Mouse (Mus musculus) monocyte, adult 2 months (primary cell): ENCODE measurements around the gene Hsf4.
"Not testable (repeated sequence)": the region's sequence is repeated elsewhere in the genome, so short reads cannot be mapped to it uniquely, and the experiment has no call there.

Experiments
- DNase-seq, 2 experiments: peaks; one replicate each; pipeline ENCODE4 v3.0.0; 2022; ENCODE audit warnings: low spot score in 2 of 2, low read depth in 1 of 2

Gene Hsf4

DNA sequence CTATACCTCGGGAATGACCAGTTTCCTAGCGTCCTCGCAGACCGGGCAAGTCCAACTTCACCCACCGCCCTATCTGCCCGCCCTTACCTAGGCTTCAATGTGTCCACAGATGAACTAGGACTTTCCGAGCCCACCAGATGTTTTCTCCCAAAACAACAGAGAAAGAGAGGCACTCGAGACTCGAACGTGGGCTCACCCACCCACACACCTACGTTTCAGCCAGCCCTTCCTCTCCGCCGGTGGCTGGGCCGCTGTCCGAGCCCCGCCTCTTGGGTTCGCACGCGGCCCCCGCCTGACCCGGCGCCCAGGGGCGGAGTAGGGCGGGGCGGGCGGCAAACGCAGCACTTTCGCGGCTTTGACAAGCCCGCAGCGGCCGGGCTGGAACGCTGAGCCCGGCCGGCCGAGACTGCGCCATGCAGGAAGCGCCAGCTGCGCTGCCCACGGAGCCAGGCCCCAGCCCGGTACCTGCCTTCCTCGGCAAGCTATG is at the start of gene Hsf4:
Hsf4 (plus strand) TSS at position 341 of the 487 bp plus-strand sequence.
- no peak for DNase-seq

DNA sequence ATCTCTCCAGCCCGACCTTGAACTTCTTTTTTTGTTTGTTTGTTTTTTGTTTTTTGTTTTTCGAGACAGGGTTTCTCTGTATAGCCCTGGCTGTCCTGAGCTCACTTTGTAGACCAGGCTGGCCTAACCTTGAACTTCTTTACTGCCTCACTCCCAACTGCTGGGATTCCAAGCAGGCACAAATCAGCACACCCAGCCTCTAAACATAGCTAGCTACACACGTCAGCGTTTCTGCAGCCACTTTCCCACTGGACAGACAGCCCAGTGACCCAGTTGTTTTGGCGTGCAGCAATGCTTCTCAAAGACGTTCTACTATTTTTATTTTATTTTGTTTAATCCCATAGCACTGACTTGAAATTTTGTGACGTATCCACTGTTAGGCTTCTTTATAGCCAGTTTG is 45.8 kb upstream of the Hsf4 start:
- no peak for DNase-seq

DNA sequence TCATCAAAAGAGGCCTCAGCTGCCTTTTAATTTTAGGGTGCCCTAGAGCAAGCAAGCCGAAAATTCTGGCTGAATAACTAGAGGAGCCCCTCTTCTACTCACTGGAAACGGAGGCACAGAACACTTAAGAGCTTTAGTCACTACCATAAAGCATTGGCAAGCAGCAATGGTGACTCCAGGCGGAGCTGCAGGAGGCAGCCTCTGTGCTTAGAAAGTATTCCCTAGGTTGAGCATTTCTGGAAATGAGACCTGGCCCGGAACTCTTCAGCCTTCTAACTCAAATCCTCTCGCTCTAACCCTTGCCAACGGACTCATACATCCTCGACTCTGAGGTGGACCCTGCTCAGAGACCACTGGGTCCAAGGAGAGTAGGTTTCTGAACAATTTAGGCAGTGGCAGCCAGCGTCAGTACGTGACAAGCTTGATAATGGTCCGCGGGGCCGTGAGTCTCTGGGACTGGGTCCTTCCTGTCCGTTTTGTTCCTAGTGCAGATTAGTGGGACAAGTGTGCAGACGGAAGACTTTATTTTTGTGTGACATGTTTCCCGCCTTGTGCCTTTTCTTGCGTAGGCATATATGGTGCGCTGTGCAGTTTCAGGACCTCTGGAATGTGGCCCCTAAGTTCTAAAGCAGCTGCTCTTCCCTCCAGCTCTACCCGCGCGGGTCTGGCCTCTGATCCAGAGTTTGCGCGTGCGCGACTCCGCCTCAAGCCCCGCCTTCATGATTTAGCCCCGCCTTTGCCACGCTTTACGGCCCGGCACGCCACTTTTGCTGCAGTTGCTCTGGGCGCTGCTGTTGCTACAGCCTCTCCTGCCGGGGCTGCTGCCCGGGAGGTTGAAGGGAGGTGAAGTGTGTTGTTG is 45.0 kb upstream of the Hsf4 start, which contains the start of gene D230025D16Rik:
D230025D16Rik (plus strand) TSS at position 733 of the 859 bp plus-strand sequence.
- DNase-seq, result peak; percentile 79 to 91

DNA sequence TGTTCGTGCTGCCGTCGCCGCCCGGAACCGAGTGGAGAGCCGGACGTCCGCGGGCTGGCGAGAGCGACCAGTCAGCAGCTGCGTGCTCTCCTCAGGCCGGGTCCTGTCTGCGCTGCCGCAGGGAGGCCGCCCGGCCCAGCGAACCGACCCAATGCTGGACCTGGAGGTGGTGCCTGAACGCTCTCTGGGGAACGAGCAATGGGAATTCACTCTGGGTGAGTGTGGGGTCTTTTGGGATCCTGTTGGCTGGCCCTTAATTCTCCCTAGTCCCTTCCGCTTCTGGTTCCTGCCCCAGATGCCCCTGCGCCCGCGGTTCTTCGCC is 44.4 kb upstream of the Hsf4 start:
- DNase-seq, result no peak

DNA sequence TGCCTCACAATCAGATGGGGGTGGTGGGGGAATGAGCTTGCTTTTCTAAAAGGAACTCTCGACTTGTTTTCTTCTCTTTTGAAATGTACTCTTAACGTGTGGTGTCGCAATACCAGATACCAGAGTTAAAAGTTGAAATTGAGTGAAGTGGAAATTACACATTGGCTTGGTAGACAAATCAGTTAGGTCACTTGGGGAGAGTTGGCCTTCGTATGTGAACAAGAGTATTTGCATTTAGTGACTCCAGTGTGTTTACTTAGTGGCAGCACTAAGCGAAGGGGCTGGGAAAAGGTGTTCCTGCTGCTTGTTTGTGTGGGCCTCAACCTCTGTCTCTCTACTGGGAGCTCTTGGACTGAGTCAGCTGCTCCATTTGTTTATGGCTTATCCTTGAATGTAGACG is 43.7 kb upstream of the Hsf4 start:
- DNase-seq, result no peak

DNA sequence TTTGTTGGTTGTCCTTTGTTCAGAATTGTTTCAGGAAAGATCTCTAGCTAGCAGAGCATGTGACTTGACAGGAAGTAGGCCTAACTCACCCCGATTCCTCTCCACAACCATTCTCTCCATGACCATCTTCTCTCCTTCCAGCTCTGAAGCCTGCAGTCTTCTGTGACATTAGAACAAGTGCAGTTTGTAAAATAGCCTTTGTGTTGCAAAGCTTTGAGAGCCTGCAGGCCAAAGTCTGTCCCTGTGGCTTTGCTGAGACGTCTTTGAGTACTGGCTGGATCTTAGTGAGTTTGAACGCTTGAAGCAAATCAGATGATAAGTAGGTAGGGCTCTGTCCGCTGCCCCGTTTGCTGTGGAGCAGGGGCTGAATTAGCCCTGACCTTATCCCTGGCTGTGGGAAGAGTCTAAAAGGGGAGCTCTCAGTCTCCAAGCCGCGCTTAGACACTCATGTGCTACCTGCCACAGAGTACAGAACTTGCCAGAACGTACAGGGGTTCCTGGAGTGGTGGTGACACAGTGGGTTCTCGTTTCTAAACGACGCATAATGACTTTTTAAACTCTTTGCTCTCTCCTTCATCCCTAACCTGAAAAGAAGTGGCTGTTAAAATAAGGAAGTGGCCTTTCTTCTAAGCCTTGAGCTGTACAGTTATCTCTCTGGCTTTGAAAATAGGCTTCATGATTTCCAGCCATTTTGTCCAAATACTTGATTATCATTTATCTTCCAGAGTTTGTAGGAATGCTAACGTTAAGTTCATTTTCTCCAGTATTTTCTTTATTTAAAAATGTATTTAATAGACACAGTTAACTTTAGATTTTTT is 37.9 kb upstream of the Hsf4 start:
- DNase-seq, result no peak

DNA sequence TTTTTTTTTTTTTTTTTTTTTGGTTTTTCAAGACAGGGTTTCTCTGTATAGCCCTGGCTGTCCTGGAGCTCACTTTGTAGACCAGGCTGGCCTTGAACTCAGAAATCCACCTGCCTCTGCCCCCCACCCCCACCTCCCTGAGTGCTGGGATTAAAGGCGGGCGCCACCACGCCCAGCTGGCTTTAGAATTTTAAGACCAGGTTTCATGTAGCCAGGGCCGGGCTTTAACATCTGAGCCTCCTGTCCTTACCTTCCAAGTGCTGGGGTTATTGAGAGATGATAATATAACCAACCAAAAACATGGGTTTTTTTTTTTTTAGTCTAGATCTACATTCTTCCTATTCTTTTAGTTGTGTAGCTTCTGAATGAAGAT is 37.3 kb upstream of the Hsf4 start:
- DNase-seq, result not testable (repeated sequence)

GRCm38 (mm10) chr8:105233126-105233935 is 36.3 kb upstream of the Hsf4 start:
- DNase-seq, result no peak

- no peak for DNase-seq
Measured at GRCm38 (mm10) chr8:105235206-105235605, 34.4 kb upstream of the Hsf4 start.

- DNase-seq, result no peak
Measured at GRCm38 (mm10) chr8:105237442-105238142, 32.0 kb upstream of the Hsf4 start.

DNA sequence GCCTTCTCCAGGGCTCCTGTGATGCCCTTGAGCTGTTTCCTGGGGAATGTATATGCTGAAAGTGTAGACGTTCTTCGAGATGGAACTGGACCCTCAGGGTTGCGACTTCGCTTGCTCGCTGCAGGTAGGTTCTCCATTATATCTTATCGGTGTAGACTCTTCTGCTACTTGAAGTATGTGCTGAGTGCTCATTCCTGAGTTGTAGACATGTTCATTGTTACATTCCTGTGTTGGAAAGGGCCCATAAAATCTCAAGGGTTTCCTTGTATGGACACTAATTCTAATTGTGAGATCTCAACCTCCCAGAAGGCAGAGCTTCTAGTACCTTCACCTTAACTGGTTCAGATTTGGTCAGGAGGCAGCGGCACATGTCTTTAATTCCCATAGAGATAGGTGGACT is 28.6 kb upstream of the Hsf4 start:
- no peak for DNase-seq

DNA sequence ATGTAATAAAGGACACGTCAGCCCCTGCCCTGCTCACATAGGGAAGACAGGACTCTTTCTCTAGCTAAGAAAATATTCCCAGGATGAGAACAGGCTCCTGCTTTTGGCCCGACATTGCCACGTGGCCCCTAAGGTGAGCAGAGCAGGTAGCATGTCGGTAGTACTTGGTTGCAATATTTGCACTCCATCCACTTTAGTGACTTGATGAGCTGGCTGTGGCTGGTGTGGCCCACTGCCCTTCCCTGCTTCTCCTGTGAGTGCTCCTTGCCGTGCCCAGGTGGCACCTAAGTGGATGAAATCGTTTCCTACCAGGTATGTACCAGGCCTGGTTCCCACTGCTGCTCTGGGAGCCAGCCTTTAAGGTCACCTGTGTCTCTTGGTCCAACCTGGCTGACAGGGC is 17.6 kb upstream of the Hsf4 start:
- DNase-seq, result no peak

GRCm38 (mm10) chr8:105252680-105253537 is 16.7 kb upstream of the Hsf4 start:
- DNase-seq, result no peak

DNA sequence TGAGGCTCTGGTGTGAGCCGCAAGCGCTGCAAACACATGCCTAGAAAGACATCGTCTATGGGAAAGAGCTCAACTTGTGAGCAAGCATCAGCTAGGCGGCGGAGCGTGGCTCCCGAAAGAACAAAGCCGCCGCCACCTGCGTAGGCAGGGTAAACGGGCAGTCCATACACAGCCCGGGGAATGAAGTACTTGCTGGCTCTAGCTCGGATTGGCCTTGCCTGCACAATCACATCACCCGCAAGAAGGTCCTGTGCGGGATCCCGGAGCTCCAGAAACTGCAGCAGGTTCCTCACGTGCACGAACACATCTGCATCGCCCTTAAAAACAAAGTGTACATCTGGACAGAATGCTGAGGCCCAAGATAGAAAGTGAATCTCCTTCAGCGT is 15.8 kb upstream of the Hsf4 start:
- no peak for DNase-seq

GRCm38 (mm10) chr8:105254152-105254965 is 15.2 kb upstream of the Hsf4 start:
- peak in 1 of 2 experiments; percentile 69 for DNase-seq

GRCm38 (mm10) chr8:105254966-105255350 is 14.6 kb upstream of the Hsf4 start, which contains the start of gene B3gnt9:
B3gnt9 (minus strand) TSS chr8:105255153.
- no peak for DNase-seq

DNA sequence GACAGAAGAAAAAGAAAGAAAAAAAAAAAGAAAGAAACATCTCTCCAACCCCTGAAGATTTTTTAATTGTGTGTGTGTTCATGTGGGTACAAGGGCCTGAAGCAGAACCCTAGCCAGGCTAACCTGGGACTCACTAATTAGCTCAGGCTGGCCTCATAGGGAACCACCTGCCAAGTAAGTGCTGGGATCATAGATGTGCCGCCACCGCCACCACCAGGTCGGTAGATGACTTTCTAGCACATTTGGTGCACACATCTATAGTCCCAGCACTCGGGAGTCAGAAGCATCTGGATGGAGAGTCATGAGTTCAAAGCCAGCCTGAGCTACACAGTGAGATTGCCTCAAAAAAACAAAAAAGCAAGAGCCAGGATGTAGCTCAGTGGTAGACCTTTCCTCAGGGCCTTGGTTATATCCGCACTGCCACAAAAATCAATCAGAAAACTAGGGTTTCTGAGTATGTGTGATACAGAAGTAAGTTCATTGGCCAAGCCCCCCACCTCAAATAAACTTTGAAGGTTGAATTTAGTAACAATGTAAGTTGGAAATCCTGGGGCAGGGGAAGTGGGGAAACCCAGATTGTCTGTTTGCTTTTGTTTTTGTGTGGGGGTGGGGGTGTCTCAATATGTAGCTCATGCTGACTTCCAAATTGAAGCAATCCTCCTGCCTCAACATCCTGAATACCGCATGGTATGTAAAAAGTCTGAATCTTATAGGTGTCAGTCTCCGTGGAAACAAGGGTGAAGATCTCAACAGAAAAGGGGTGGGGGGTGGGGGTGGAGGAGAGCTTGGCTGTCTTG is 12.1 kb upstream of the Hsf4 start:
- DNase-seq, result no peak
